Mouse (Mus musculus) heart, postnatal 36 days (tissue): Measurements from ENCODE around the gene Sec24c. TPM values are rescaled to one million over a fixed set of nuclear protein-coding genes. Genes with fewer than 3 reads are reported as not detected.
"Not testable (repeated sequence)": the region's sequence is repeated elsewhere in the genome, so short reads cannot be mapped to it uniquely, and the experiment has no call there.

ENCODE experiments used
- DNase-seq, 2 experiments: peaks; one replicate each; pipeline ENCODE4 v3.0.0; 2021 to 2022
- intact Hi-C: fragments of 180-260 bp; cut with DNase I; formaldehyde crosslinking; loops from one replicate; pipeline ENCODE4 v1.15.1; 2025
- total RNA-seq, 2 experiments: library from RNA; stranded (reverse); gene quantifications; 2 replicates each; pipeline ENCODE4 v1.2.3; 2021

The Sec24c gene
- 100 to 1,000 TPM in 1 of 2 experiments, 10 to 100 TPM in 1; 97.8 to 104 TPM for total RNA-seq

DNA sequence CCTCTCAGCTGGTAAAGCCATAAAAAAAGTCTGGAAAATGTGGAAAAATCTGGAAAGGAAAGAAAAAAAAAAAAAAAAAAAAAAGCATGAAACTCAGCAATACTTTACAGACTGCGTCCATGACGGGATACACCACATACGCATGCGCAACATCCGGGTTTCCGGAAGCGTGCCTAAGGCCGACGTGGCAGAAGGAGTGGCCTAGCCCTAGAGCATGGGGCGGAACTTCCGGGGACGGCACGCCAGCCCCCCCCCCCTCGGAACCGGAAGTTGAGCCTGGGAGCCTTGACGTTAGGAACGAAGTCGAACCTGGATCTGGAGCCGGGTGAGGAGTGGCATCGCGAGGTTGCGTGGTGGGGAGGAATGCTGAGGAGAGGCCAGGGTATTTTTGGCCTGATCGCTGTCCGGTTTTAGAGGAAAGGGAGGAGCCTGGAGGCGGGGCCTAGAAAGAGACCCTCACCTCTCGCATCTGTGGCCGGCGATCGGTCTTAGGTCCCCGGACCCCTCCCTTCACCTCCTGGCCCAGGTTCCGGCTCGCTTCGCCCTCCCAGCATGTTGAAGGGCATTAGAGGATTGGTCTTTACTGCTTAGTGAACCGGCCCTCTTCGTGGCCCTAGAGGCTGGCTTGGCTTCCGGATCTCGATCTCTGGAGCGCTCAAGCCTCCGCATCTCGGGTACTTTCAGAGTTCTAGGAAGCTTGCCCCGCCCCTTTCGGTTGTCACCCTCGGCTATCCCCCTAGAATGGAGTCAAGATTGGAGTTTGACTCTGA is at the start of gene Sec24c:
Sec24c (plus strand) TSS at position 245 of the 770 bp plus-strand sequence.
- peak; percentile 98 to 99 for DNase-seq
- intact Hi-C loops: loop anchor here (2.0 to 10.0 kb wide), 2 partner anchors 19 to 199 kb away; no protein-coding TSS in a partner anchor

- intact Hi-C loops: no loop called here
- no peak for DNase-seq
Measured at GRCm38 (mm10) chr14:20626447-20626846, 47.7 kb upstream of the Sec24c start.

- DNase-seq: no peak
- intact Hi-C loops: no loop called here
Measured at GRCm38 (mm10) chr14:20626971-20627370, 47.1 kb upstream of the Sec24c start.

DNA sequence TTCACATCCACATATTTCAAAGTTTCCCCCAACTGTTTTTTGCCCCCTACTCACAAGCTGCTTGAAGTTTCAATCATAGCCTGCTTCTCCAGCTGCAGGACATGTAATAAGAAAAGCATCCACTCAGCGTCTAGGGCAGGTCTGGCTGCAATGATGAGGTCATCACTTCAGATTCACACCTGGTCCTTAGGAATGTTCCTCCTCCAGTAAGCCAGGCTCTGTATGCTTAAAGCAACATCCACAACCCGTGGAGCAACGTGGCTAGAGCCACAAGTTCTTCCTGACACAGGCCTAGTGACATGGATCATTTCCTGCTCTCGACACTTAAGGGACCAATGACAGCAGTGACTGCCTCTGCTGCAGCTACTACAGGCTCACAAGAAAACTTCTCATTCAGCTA is 42.9 kb upstream of the Sec24c start:
- DNase-seq: no peak
- intact Hi-C loops: no loop called here

DNA sequence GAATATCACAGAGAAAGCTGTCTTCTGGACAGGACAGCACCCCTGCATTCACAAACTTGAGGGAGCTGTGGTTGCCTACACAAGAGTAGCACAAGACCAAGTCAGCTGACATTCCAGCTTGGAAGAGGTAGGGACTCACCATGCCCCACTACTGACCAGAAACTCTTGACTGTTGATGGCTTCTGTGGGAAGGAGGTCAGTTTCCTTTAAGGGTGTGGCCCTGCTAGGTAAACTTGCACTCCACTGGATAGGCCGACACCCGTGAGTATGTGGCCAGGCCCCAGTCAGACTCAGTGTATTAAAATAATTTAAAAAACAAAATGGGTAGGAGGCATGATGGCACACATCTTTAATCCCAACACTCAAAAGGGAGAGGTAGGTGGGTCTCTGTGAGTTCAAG is 38.6 kb upstream of the Sec24c start:
- DNase-seq: no peak
- intact Hi-C loops: no loop called here

DNA sequence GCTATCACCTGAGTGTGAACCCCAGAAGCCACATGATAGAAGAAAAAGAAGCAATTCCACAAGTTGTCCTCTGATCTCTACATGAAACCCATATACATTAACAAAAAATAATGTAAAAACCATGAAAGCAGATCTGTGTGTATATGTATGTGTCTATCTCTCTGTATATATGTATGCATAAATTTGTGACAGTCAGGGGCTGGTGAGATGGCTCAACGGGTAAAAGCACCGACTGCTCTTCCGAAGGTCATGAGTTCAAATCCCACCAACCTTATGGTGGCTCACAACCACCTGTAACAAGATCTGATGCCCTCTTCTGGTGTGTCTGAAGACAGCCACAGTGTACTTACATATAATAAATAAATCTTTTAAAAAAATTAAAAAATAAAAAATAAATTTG is 37.1 kb upstream of the Sec24c start:
- DNase-seq, intact Hi-C loops: not testable (repeated sequence)

DNA sequence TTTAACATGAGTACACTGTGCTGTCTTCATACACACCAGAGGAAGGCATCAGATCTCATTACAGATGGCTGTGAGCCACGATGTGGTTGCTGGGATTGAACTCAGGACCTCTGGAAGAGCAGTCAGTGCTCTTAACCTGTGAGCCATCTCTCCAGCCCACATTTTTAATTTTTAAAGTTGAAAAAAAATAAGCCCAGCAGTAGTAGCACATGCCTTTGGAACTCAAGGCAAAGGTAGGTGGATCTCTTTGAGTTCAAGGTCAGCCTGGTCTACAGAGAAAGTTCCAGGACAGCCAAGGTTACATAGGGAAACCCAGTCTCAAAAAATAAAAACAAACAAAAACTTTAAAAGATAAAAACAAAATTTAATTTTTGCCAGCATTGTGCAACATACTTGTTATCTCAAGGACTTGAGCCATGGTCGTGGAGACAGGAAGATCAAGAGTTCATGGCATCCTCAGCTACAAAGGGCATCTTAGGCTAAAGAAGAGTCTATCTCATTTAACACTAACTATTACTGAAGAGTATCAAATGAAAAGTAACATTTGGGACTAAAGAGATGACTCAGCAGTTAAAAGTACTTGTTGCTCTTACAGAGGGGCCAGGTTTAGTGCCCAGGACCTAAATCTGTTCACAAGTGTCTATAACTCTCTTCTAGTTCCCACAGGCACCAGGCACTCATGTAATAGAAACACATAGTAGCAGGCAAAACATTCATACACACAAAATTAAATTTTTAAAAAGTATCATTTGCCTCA is 36.1 kb upstream of the Sec24c start:
- intact Hi-C loops: no loop called here
- DNase-seq: no peak

DNA sequence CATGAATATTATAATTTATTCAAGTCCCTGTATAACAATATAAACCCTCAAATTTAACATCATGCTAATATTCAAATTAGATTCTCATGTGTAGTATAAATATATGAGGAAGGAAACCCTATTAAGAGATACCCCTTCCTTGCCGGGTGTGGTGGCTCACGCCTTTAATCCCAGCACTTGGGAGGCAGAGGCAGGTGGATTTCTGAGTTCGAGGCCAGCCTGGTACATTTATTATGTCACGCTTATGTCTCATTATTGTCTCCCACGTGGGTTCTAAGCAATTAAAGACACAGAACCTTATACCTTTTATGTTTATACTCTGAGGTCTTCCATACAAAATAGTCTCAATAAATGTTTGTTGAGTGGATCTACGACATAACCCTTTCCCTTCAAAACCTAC is 35.4 kb upstream of the Sec24c start:
- intact Hi-C loops: no loop called here
- DNase-seq: no peak

DNA sequence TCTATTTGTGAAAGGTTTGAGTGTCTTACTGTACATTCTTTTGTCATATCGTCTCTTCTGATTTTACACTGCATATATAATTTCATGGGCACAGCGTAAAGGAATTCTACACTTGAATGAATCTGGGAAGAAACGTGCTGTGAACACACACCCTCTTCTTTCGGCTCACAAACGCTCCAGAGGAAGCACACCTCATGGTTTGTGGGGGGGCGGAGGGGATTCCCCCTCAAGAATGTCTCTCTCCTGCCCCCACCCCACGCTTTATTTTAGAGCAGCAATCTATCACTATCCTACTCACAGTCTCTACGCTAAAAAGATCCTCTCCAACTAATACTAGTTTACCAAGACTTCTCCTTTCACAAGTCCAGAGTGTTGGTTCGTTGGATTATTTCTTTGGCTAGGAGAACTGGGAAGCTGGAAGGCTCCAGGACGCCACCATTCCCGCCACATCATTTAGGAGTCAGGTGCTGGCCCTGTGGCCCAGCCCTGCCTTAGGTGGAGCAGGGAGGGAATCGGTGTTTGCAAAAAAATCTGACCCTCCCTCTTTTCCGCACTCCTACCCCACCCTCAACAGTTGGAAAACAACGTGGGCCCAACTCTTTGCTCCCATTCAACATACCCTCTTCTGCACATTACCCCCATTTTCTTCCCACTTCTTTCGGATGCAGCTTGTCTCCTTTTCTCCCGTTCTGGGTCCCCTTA is 34.0 kb upstream of the Sec24c start:
- intact Hi-C loops: loop anchor here (2.0 to 5.0 kb wide), 2 partner anchors 21 to 52 kb away; partner anchors contain the start of gene Fut11
- DNase-seq: no peak

DNA sequence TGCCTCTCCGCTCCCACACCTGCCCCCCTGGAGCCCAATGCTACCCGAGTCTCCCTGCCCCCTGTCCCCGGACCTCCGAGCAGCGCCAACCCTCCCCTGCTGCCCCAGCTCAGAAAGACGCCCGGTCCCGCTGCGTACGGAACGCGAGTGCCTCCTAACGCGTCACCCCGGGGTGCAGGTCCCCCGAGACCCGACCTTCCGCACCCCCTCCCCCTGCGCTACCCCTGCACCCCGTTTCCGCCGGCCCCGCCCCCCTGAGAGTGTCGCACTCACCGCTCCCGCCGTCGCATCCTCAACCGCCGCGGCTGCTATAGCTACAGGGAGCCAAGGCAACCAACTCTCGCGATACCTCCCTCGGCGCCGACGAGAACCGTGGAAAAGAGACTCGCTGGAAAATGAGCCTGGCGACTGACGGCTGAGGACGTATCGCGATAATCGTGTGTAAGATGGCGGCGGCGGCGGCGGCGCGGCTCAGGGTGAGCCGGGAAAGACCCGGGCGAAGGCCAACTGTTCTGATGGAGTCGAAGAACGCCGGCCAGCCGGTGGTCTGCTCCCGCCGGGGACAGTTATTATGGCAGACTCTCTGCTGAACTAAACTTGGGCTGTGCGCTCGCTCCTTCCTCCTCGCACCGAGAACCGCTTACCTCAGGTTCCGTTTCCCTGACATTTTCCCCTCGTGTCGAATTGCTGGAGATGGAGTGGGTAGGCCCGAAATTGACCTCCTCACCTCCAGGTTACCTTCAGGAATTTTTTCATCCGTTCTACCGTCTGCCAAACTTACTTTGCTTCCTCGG is 33.3 kb upstream of the Sec24c start, which contains the start of gene Usp54:
Usp54 (minus strand) TSS at position 420 of the 794 bp plus-strand sequence.
- peak; percentile 96 to 97 for DNase-seq
- intact Hi-C loops: loop anchor here (2.0 to 5.0 kb wide), 2 partner anchors 20 to 51 kb away; partner anchors contain the start of gene Fut11

GRCm38 (mm10) chr14:20641438-20641875 is 32.7 kb upstream of the Sec24c start:
- intact Hi-C loops: loop anchor here (2.0 to 5.0 kb wide), 2 partner anchors 19 to 51 kb away; partner anchors contain the start of gene Fut11
- DNase-seq: no peak

GRCm38 (mm10) chr14:20645547-20645946 is 28.6 kb upstream of the Sec24c start:
- intact Hi-C loops: no loop called here
- DNase-seq: no peak

- no peak for DNase-seq
- intact Hi-C loops: no loop called here
Measured at GRCm38 (mm10) chr14:20646381-20646780, 27.7 kb upstream of the Sec24c start.

DNA sequence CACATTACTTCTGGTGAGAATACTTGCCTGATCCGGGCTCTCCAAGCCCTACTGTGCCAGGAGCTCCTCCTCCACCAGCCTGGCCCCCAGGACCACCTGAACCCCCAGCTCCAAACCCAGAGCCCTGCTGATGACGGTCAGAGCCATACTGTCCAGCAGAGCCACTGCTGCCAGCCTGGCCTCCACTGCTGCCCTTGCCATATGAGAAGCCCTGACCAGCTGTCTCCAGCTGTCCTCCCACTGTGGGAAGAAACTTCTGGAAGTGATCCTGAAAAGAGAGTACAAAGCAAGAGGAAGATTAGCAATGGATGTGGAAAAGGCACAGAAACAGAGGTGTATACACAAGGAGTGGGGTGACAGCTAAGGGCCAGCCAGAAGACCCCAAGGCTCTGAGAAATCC is 23.1 kb upstream of the Sec24c start:
- intact Hi-C loops: no loop called here
- peak in 1 of 2 experiments; percentile 58 for DNase-seq

DNA sequence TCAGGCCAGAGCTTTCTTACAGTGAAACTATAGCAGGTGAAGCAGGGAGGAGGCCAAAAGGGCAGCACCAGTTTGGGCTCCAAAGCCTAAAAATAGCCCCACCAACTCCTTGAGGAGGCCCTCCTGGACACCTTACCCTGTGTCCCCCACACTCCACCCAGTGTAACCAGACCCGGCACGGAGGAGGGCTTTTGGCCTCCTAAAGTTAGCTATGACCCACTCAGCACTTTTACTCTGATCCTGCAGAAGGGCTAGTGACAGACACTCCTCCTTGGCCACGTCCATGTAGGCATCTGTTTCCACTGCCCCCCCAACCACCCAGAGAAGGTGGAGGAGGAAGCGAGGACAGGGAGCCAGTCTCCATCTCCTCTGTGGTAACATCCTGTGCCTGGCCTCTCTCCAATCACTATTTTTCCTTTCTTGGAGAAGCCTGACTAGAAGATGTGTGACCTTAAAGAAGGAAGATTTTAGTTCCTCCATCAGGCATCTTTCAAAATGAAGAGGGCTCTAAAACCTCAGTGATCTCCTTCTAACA is 22.3 kb upstream of the Sec24c start:
- no peak for DNase-seq
- intact Hi-C loops: no loop called here

- DNase-seq: no peak
- intact Hi-C loops: no loop called here
Measured at GRCm38 (mm10) chr14:20654690-20655421, 19.3 kb upstream of the Sec24c start.

DNA sequence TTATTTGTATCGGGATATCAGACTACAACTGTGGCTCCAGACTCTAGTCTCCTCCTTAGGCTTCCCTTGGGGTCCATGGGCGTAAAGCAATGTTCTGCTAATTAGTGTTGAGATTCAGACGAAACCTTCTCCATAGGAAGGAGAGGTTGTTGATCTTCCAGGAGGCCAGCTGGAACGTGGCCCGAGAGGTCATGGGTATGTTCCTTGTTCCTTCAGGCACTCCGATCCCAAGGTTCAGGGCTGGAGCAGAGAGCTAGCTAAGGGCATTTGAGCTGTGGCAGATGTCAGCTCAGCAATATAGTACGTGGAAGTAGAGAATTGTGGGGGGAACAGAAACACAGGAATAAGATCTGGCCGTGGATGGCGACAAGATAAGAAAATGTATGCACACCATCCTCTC is 18.4 kb upstream of the Sec24c start:
- no peak for DNase-seq
- intact Hi-C loops: no loop called here

DNA sequence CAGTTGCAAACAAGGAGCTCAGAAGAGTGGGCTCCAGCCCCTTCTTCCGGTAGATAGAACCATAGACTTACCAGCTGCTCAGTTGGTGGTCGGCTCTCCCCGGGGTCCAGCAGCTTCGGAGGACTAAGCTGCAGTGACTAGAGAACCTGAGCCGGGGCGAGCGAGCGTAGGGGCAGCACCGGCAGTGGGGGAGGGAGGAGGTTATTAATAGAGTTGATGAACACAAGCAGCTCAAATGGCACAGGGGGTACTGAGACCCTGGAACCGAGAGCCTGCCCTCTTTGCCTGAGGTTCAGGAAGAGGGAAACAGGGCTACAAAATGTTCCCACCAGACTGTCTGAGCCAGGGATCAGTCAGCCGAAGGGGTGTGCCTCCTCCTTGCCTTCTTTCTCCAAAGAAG is 17.7 kb upstream of the Sec24c start, which contains the start of gene Myoz1:
Myoz1 (minus strand) TSS at position 180 of the 400 bp plus-strand sequence.
- intact Hi-C loops: no loop called here
- no peak for DNase-seq

- intact Hi-C loops: loop anchor here (1.0 kb wide), 1 partner anchor 82 kb away; no protein-coding TSS in a partner anchor
- DNase-seq: no peak
Measured at GRCm38 (mm10) chr14:20658326-20658725, 15.8 kb upstream of the Sec24c start.
